Mouse (Mus musculus) stomach, postnatal 0 days (tissue): ENCODE results near the gene Foxp2. TPM values are rescaled to one million over a fixed set of nuclear protein-coding genes. Genes with fewer than 3 reads are reported as not detected.

Experiments used
- ATAC-seq: fragments of 200-750 bp; cut with Nextera tagmentation; 2 replicates; pipeline ENCODE4 v1.8.0; 2017; ENCODE audit not compliant: low FRiP score, low TSS enrichment
- DNase-seq: peaks from one replicate; pipeline ENCODE4 v3.0.0-alpha.2; 2016; ENCODE audit warnings: low spot score
- H3K27ac ChIP-seq: fragments of 300-500 bp; sonication (generic); replicated peaks from 2 replicates; pipeline ENCODE4 v1.5.1; 2014; ENCODE audit warnings: mild to moderate bottlenecking, control low read depth
- H3K27me3 ChIP-seq: fragments of 300-500 bp; sonication (generic); 2 replicates; pipeline ENCODE4 v1.6.1; 2014; ENCODE audit warnings: low read length; ENCODE audit not compliant: control insufficient read depth, insufficient read depth
- H3K36me3 ChIP-seq: fragments of 300-500 bp; sonication (generic); 2 replicates; pipeline ENCODE4 v1.6.1; 2014; ENCODE audit warnings: low read length, mixed read lengths; ENCODE audit not compliant: control insufficient read depth, insufficient read depth
- H3K4me1 ChIP-seq: fragments of 300-500 bp; sonication (generic); replicated peaks from 2 replicates; pipeline ENCODE4 v1.6.1; 2014; ENCODE audit warnings: antibody characterized with exemption; ENCODE audit not compliant: control insufficient read depth, insufficient read depth
- H3K4me2 ChIP-seq: fragments of 300-500 bp; sonication (generic); replicated peaks from 2 replicates; pipeline ENCODE4 v1.6.1; 2014; ENCODE audit warnings: low read depth, mild to moderate bottlenecking, control low read depth, moderate library complexity
- H3K4me3 ChIP-seq: fragments of 300-500 bp; sonication (generic); 2 replicates; pipeline ENCODE4 v1.5.1; 2014; ENCODE audit warnings: low read depth, low read length, control low read depth
- H3K9ac ChIP-seq: fragments of 300-500 bp; sonication (generic); 2 replicates; pipeline ENCODE4 v1.6.1; 2014; ENCODE audit warnings: mild to moderate bottlenecking, low read length, control low read depth, mixed read lengths
- H3K9me3 ChIP-seq: fragments of 300-500 bp; sonication (generic); 2 replicates; pipeline ENCODE4 v1.6.1; 2016; ENCODE audit warnings: low read length; ENCODE audit not compliant: control insufficient read depth
- CTCF ChIP-seq: IDR thresholded peaks from 2 replicates; pipeline ENCODE4 v1.5.1; 2016; ENCODE audit warnings: antibody characterized with exemption, low read depth, mild to moderate bottlenecking, moderate library complexity
- EP300 ChIP-seq: optimal IDR thresholded peaks from 2 replicates; pipeline ENCODE3; 2016; ENCODE audit warnings: antibody characterized with exemption
- WGBS: fragments of 180-500 bp; shearing (Covaris S2); extraction: QIAGEN DNeasy Blood & Tissue Kit; methylation state at CpG from one replicate; pipeline ENCODE4 v1.1.7; 2014; 5-methylcytosine and 5-hydroxymethylcytosine counted together
- polyA plus RNA-seq: library from polyadenylated mRNA; unstranded; fragments of >200 nt; fragmentation: Nextera tagmentation; extraction: Ambion mirVana; gene quantifications from 2 replicates; pipeline ENCODE4 v1.2.1, GENCODE M21; 2015

Foxp2 gene
- polyA plus RNA-seq, 1 experiment from 2014 or later = 11.0 TPM

DNA sequence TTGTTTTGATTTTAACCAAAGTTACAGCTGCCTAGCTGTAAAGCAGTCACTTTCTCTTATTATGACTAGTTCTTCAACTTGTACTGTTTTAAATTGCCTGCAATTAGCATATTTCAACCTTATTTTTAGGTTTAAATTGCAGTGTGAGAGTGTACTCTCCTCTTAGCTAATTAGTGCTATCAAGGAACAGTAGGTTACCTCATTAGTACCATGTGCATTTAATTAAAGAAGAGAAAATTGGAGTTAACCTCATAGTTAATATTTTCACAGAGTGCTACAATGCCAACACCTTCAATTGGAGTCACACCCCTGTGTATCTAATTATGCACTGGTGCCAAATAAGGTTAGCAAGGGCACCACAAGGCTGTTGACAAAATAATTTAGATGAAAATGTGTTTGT lies 421.9 kb downstream of the Foxp2 start:
- H3K27ac ChIP-seq = no peak overlapping the region
- no peak overlapping the region for H3K9ac ChIP-seq
- no peak overlapping the region for H3K4me3 ChIP-seq
- H3K4me2 ChIP-seq = no peak overlapping the region
- H3K36me3 ChIP-seq = no peaks in the 10 kb centered on the region
- ATAC-seq (no peak), DNase-seq (no peak)
- H3K27me3 ChIP-seq = no peaks in the 10 kb centered on the region
- H3K9me3 ChIP-seq = no peaks in the 10 kb centered on the region
- no peaks in the 10 kb centered on the region for H3K4me1 ChIP-seq
- no peak for TF ChIP-seq CTCF
- TF ChIP-seq EP300 = no peak

DNA sequence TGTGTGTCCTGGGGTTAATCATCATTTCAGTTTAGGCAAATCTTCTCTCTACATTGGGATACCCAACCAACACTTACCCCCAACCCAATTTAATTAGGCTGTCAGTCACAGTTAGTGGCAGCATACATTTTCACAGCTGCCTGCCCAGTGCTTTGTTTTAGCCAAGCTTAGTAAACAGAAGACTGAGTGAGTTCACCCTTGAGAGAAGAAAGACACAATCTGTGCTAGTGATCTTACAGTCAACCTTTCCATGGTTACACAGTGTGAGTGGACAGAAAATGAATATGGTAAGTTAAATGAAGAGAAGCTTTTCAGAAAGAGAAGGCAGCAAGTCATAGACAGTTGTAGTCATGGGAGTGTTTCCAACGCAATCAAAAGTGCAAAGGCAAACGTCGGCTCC lies 446.6 kb downstream of the Foxp2 start:
- no peaks in the 10 kb centered on the region for H3K36me3 ChIP-seq
- no peaks in the 10 kb centered on the region for H3K27me3 ChIP-seq
- H3K9me3 ChIP-seq = no peaks in the 10 kb centered on the region
- DNase-seq = no peak
- no peak for ATAC-seq
- H3K4me2 ChIP-seq = no peak overlapping the region
- no peak overlapping the region for H3K9ac ChIP-seq
- no peak for TF ChIP-seq EP300
- TF ChIP-seq CTCF = no peak
- H3K4me3 ChIP-seq = no peak overlapping the region
- H3K4me1 ChIP-seq = no peaks in the 10 kb centered on the region
- H3K27ac ChIP-seq = no peak overlapping the region
- 75% methylated on average over 3 of the region's 3 CpGs for WGBS

DNA sequence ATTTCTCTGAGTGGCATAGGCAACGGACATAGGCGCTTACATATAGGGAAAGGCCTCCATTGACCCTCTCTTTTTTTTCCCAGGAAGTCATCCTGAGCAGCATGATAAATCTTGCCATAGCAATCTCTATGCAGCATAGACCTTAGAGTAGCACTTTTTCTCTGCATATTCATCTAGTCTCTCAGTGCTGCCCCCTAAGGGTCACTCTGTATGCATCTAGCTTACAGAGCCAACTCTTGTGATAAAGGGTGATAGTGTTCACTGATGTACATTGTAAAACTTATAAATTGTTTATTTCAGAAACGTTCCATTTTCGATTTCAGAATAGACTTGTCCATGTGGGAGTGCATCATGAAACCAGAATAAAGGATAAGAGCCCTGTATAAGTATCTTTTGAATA lies 454.7 kb downstream of the Foxp2 start:
- no peaks in the 10 kb centered on the region for H3K27me3 ChIP-seq
- ATAC-seq = no peak
- 82% methylated on average over 4 of the region's 4 CpGs for WGBS

DNA sequence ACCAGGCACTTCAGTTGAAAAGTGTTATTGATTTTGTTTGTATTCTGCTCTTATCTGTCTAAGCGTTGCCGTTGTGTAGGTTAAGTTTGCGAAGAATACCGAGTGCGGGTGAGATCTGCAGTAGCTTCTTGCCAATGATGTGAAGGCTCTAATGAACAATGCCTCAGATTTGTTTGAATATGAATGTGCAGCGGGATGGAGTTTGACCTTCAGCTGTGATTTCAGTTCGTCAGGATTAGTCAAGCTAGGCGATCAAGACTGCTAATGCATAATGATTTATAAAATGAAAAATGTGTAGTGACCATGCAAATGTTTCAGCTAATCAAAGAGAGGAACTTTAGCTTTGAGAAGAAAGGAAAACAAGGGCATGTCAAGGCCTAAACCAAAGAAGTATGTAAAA lies 469.1 kb downstream of the Foxp2 start:
- Histone ChIP-seq H3K4me1 (no peaks in the 10 kb centered on the region), H3K4me2 (no peak overlapping the region), H3K27ac (no peak overlapping the region), H3K27me3 (no peaks in the 10 kb centered on the region), H3K36me3 (no peaks in the 10 kb centered on the region), H3K4me3 (no peak overlapping the region), H3K9ac (no peak overlapping the region), H3K9me3 (no peaks in the 10 kb centered on the region)
- TF ChIP-seq CTCF (no peak), EP300 (no peak)
- no peak for DNase-seq
- WGBS = 53% methylated on average over 8 of the region's 8 CpGs
- no peak for ATAC-seq

More for the DNA sequence above, 454.7 kb downstream of the Foxp2 start:
- H3K27ac ChIP-seq = no peak overlapping the region
- no peaks in the 10 kb centered on the region for H3K4me1 ChIP-seq
- H3K9ac ChIP-seq = no peak overlapping the region
- TF ChIP-seq EP300 (no peak), CTCF (peak; percentile 44)
- no peak for DNase-seq
- H3K4me3 ChIP-seq = no peak overlapping the region
- no peak overlapping the region for H3K4me2 ChIP-seq
- no peaks in the 10 kb centered on the region for H3K36me3 ChIP-seq
- no peaks in the 10 kb centered on the region for H3K9me3 ChIP-seq

DNA sequence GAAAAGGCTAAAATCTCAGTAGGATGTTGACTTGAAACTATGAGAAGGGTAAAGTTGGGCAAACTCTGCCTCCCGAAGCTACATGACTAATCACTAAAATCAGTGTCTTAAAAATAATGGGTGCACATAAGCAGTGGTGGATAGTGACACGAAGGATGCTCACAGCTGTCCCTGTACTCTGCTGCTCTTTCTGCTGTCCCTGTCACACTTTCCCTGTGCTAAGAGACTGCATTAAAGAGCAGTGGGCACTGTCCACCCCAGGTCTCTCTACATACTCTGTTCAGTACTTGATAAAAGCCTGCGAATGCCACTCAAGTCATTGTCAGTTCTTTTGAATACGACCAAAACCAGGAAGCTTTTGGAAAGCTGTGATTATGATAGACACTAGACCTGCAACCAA lies 469.7 kb downstream of the Foxp2 start:
- Histone ChIP-seq H3K4me2 (no peak overlapping the region), H3K9me3 (no peaks in the 10 kb centered on the region), H3K27ac (no peak overlapping the region), H3K4me1 (no peaks in the 10 kb centered on the region), H3K9ac (no peak overlapping the region), H3K36me3 (no peaks in the 10 kb centered on the region), H3K4me3 (no peak overlapping the region), H3K27me3 (no peaks in the 10 kb centered on the region)
- WGBS = 84% methylated on average over 4 of the region's 4 CpGs
- DNase-seq (no peak), ATAC-seq (no peak)
- TF ChIP-seq CTCF = no peak
- TF ChIP-seq EP300 = no peak

DNA sequence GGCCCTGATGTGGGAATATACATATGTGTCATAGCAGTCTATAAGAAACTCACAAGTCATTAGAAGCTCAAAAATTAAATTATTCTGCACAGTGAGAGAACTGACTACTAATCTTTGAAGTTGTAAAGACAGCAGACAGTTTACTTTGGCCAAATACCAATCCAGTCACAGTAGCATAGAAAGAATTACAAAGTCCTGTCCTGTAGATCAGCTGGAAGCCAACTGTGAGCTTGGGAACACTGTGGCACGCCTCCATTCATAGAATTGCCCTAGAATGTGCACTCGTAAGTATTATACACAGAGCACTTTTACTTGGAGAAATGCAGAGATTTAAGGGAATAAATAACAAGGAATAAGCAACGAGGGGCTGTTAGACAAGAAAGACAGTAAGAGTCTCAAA lies 472.5 kb downstream of the Foxp2 start:
- Histone ChIP-seq H3K9ac (no peak overlapping the region), H3K4me1 (no peaks in the 10 kb centered on the region), H3K27ac (no peak overlapping the region), H3K4me2 (no peak overlapping the region), H3K9me3 (no peaks in the 10 kb centered on the region), H3K4me3 (no peak overlapping the region), H3K27me3 (no peaks in the 10 kb centered on the region), H3K36me3 (no peaks in the 10 kb centered on the region)
- no peak for DNase-seq
- WGBS = 48% methylated on average over 3 of the region's 3 CpGs
- no peak for TF ChIP-seq EP300
- TF ChIP-seq CTCF = no peak
- ATAC-seq = no peak

DNA sequence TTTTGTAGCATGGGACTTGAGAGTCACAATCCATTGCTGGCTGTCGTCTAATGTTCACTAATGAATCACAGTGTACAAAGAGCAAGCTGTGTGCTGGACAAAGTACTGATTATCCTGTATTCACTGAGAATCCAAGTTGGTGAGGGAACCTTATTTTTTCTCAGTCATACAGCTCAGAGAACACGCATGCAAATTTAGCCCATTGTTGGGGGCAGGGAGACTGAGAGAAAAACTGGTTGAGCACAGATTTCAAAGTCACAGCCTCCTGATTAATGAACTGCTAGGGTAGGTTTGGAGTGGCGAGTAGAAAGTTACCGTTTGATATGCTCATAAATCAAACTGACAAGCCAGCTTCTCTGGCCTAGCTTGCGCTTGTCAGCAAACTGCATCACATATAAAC lies 477.1 kb downstream of the Foxp2 start:
- H3K9ac ChIP-seq = no peak overlapping the region
- TF ChIP-seq CTCF = no peak
- no peak for TF ChIP-seq EP300
- no peaks in the 10 kb centered on the region for H3K4me1 ChIP-seq
- no peaks in the 10 kb centered on the region for H3K27me3 ChIP-seq
- no peak overlapping the region for H3K4me2 ChIP-seq
- H3K4me3 ChIP-seq = no peak overlapping the region
- 41% methylated on average over 5 of the region's 5 CpGs for WGBS
- DNase-seq (no peak), ATAC-seq (no peak)
- H3K27ac ChIP-seq = no peak overlapping the region
- H3K9me3 ChIP-seq = no peaks in the 10 kb centered on the region
- no peaks in the 10 kb centered on the region for H3K36me3 ChIP-seq
